Mouse (Mus musculus) cerebellum, postnatal 10 days (tissue): ENCODE results near the gene Tns1.
"Not testable (repeated sequence)": the region's sequence is repeated elsewhere in the genome, so short reads cannot be mapped to it uniquely, and the experiment has no call there.

Experiments used
- DNase-seq, 2 experiments: peaks; one replicate each; pipeline ENCODE4 v3.0.0; 2021; ENCODE audit warnings: mixed read lengths in 2 of 2

The Tns1 gene

DNA sequence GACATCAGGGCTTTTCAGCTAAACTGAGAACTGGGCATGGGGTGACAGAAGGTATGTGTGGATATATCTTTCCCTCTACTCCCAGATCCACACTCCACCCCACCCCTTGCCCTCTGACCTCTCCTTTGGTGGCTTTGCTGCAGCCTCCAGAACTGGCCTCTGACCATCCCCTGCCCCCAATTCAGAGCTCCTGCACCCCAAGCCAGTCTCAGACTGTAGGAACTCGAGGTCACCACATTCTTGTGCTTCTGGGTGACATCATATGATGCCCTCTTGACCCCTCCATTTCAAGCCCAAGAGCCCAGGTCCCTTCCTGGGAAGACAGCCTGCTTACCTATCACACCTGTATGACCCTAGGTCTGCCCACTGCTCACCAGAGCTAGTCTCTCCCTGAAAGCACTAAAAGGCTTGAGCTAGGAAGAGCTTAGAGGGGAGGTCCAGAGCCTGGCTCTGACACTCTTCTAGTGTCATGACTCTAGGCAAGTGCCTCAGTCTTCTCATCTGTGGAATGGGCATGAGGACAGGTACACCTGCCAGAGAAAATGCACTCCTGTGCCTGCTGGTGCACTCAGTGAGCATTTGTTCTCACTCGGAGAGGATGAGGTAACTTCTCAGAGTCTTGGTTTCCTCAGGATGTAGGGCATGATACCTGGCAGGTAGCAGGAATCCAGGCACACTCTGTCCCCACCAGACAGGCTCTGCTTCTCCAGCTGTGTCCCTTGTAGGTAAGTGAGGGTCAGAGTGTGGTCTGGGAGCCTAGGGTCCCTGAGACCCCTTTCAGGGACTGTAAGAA, 214.9 kb downstream of the Tns1 start:
- DNase-seq: no peak

DNA sequence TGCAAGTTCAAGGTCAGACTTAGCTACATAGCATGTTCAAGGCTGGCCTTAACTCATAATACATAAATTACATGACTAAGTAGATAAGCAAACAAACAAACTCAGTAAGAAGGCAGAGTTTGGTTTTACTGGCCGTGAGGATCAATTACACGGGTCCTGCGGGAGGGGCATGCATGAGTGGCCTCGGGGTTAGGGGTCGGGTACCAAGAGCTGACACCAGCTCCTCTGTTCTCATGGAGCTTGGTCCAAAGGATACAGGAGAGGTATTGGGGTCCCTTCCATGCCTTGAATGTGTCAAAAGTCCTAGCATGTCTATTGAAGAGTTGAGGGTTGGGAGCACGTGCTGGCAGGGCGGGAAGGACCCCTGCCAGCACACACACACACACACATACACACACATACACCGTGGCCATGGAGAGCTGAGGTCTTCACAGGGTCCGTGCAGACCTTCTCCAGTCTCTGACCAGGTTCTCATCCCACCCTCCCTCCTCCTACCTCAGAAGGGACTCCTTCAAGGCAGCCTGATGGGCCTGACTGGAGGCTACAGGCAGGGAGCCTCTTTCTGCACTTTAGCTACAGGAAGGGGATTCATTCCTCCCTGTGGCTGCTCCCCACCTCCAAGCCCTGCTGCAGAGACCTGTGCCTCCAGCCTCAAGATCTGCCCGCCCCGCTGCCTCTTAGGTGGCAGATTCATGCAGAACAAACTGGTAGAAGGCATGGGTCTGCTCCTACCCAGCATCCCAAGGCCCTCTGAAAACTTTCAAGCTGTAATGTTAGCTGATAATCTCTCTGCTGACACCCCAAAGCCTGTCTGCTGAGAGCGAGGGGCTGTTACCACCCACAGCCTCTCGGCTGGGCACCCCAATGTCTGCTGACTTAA, 215.9 kb downstream of the Tns1 start:
- DNase-seq: no peak

DNA sequence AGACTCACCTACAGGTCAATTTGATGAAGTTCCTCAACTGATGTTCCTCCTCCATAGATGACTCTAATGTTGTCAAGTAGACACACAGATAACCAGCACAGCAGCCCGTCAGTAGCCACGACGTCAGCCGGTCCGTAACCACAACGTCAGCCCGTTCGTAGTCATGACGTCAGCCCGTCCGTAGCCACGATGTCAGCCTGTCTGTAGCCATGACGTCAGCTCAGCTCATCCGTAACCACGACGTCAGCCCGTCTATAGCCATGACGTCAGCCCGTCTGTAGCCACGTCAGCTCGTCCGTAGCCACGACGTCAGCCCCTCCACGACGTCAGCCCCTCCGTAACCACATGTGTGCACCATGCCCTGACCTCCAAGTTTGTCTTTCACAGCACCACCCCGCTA, 217.1 kb downstream of the Tns1 start:
- no peak for DNase-seq

DNA sequence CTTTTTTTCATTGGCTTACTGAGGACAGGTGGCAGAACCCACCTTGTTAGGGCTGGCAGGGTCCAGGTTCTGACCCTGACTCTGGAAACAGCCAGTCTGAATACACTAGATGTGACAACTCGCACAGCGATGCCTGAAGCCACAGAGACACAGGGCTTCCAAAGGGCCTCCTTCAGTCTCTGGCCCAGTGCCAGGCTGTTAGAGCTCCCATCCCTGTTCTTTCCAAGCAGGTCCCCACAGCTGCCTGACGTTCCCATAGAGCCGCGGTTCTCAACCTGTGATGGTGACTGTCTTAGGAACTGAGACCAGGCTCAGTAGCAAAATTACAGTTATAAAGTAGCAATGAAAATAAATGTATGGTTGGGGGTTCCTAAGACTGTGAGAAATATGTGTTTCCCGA, 217.9 kb downstream of the Tns1 start:
- peak; percentile 40 to 52 for DNase-seq

- DNase-seq: peak in 1 of 2 experiments; percentile 8
Observed at GRCm38 (mm10) chr1:73905811-73906190, 218.4 kb downstream of the Tns1 start.

DNA sequence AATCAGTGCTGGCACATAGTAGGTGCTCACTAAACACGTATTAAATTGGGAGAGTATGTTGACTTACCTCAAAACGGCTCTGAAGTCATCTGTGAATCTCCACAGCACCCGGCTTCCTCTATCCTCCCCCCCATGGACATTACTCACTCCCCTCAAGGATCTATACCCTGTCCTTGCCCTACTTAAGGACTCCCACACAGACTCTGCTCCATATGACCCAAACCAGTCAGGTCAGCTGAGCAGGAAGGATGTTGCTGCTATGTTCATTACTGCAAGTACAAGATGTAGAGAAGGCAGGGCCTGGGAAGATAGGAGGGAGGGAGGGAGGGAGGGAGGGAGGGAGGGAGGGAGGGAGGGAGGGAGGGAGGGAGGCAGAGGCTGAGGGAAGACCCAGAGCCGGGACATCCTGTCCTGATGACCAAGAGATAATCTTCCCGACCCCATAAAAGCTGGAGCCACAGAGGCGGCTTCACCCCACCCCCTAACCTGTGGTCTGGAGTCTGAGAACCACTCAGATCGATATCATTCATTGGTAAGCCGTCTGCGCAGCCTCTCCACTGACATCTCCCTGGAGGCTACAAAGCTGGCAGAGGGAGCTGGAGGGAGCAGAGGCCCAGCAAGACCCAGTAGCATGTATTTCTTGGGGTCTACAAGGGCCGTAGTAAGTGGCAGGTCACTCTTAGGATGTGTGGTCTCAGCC, 219.0 kb downstream of the Tns1 start:
- DNase-seq: peak in 1 of 2 experiments; percentile 1

DNA sequence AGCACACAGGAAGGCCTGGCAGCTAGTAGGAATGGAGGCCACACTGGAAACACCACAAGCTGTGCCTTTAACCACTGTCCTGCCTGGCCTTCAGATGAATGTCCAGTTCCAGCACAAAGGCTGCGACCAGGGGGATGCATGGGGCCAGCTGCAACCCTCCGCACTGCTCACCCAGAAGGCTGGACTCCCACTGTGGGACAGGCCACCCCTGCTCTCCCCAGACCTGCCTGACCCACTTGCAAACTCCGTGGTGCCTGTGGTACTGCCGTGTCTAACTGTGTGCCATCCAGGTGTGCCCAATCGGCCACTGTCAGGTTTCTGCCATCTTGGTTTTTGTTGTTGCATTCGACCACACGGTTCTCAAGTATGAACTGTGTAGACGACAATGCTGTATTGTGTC, 219.6 kb downstream of the Tns1 start:
- no peak for DNase-seq

- no peak for DNase-seq
Observed at GRCm38 (mm10) chr1:73903035-73903434, 221.2 kb downstream of the Tns1 start.

- peak; percentile 81 to 86 for DNase-seq
Observed at GRCm38 (mm10) chr1:73902171-73902991, 221.9 kb downstream of the Tns1 start.

DNA sequence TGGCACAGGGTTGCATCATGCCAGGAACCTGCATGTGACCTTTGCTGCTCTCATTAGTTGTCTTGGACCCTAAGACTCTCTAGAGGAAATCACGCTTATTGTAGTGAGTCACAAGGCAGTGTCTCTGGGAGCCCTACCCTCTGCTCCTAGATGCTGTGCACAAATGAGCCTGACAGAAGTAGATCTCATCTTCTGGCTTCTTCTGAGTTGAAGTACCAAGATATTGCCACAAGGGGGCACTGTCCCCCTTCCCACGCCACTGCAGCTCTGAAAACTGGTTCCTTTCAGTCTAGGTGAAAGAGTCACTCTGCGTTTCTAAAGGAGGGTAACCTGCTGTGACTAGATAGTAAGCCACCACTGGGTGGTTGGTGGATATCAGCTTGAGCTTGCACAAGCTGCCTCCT, 222.8 kb downstream of the Tns1 start:
- DNase-seq: peak; percentile 85 to 87

DNA sequence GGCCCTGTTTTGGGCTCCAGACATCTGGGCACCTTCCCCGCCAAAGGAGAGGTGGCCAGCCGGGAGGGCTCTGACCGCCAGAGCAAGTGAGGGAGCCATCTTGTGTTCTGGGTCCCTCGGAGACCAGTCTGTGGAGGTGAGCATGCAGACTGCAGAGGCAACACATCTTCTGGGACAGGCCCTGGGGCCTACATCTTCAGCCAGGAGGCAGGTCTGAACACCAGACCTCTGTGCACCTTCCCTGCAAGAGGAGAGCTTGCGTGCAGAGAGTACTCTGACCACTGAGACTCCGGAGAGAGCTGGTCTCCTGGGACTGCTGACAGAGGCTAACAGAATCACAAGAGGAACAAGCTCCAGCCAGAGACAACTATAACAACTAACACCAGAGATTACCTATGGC, 228.8 kb downstream of the Tns1 start:
- not testable (repeated sequence) for DNase-seq

GRCm38 (mm10) chr1:73880731-73881130, 243.5 kb downstream of the Tns1 start:
- DNase-seq: no peak

GRCm38 (mm10) chr1:73875676-73876218, 248.5 kb downstream of the Tns1 start:
- DNase-seq: no peak

DNA sequence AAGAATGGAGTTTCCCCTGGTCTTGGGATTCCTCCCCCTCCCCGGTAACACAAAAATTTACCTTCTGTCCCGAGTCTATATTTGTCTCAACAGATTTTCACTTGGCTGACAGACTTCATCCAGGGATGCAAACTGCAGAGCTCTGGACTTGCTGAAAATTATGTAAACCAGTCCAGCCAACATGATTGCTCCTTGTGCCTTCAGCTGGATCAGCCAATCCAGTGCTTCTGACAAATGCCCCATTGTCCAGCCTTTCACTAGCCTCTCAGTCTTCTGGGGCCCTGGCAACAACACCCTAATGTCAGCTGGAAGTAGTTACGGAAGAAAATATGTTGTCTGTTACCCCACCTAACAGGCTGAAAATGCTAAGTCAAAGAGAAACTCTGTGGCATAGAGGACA, 259.9 kb downstream of the Tns1 start:
- no peak for DNase-seq

DNA sequence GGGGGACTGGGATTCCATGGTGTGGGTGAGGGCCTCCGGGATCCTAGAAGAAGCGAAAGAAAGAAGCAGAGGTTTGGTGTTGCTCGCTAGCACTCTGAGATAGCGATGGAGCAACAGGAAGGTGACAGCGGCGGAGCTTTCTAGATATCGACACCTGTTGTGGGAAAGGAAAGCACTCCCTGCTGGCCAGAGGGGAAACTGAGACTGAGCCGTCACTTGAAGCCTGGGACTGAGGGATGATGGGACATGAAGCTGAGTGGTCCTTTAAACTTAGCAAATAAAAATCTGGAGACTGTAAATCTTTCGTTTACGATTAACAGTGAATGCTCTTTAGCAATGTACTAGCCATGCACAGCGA, 261.2 kb downstream of the Tns1 start:
- DNase-seq: no peak

DNA sequence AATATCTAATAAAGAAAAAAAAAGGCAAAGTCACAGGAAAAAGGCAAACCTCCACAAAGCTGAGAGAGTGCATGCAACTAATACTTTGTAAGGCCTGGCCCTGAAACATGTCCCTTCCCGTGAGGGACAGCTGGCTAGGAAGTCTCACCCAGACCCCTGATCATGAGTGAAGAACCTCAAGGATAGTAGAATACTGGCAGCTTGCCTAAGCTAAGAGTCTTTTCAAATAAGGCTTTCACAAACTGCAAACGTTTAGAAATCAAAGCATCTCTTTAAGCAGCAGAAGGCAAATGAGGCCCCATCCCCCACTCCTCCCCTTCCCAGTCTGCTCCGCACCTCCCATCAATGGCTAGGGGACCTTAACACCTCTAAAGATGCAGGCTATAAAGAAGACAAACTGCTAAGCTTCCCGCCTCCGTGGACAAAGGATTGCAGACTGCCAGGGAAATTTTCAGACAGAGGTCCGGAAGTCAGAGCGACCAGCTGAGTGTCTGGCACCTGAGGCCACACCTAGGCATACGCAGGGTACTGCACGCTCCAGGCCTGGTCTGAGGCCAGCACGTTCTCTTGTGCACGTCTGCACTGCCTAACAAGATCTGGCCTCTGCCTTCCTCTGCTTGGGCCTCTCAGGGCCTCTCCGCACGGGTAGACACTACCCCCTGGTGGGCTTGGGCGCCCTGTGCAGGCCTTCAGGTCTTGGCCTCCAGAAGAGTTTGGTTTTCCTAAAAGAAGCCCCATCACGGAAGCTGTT, 261.8 kb downstream of the Tns1 start:
- DNase-seq: peak; percentile 74 to 79

- no peak for DNase-seq
Observed at GRCm38 (mm10) chr1:73860421-73860820, 263.8 kb downstream of the Tns1 start.
